Mouse (Mus musculus) myocyte (in vitro differentiated cells): ENCODE results near the gene Ifitm5.

Experiments
- MYOD1 ChIP-seq, 3 experiments: IDR thresholded peaks; one replicate each; pipeline ENCODE4 v1.6.1; 2011; ENCODE audit warnings: control low read depth in 2 of 3, low read depth in 2 of 3, mild to moderate bottlenecking in 2 of 3, moderate library complexity in 1 of 3; ENCODE audit not compliant: insufficient read length in 2 of 3, control insufficient read depth in 1 of 3
- POLR2A ChIP-seq: IDR thresholded peaks from one replicate; pipeline ENCODE4 v1.6.1; 2011; ENCODE audit warnings: low read depth, mild to moderate bottlenecking, control low read depth, moderate library complexity; ENCODE audit not compliant: insufficient read length
- SRF ChIP-seq: IDR thresholded peaks from one replicate; pipeline ENCODE4 v1.6.1; 2011; ENCODE audit warnings: low read depth; ENCODE audit not compliant: control insufficient read depth, insufficient read length
- TCF12 ChIP-seq: IDR thresholded peaks from one replicate; pipeline ENCODE4 v1.6.1; 2011; ENCODE audit warnings: mild to moderate bottlenecking, control low read depth; ENCODE audit not compliant: poor library complexity, insufficient read depth, severe bottlenecking
- USF1 ChIP-seq: IDR thresholded peaks from one replicate; pipeline ENCODE4 v1.6.1; 2011; ENCODE audit warnings: low read depth, mild to moderate bottlenecking, control low read depth, moderate library complexity

GRCm38 (mm10) chr7:140953800-140954732 lies 4.0 kb upstream of the Ifitm5 start:
- TF ChIP-seq SRF (no peak), MYOD1 (IDR thresholded peaks at IDR 0.05; ENCODE audit: control insufficient read depth in 1 of 3, insufficient read length in 2 of 3, low read depth in 2 of 3) (no peak), TCF12 (no peak), USF1 (no peak), POLR2A (no peak)
